ENCODE assay signal across 8 mouse cellular contexts in genomic region chr19:25713382-25713781, GRCm38 (mm10). TPM values are rescaled to one million over a fixed set of nuclear protein-coding genes. Genes with fewer than 3 reads are reported as not detected.
DNase-seq lines count a peak whose midpoint lies in the region; ATAC-seq lines count a peak whose summit lies in the region.

No protein-coding gene starts in this region.

- no peaks in the 10 kb centered on the region for H3K36me3 ChIP-seq in embryonic facial prominence, embryonic 14.5 days (ENCODE audit: control insufficient read depth, insufficient read depth, low read length)
- H3K36me3 ChIP-seq in limb, embryonic 11.5 days (ENCODE audit: control insufficient read depth, insufficient read depth, low read length), result no peaks in the 10 kb centered on the region
- H3K36me3 ChIP-seq in heart, embryonic 12.5 days, result no peaks in the 10 kb centered on the region

- no peak overlapping the region for H3K4me3 ChIP-seq in embryonic facial prominence, embryonic 14.5 days (ENCODE audit: low read depth, low read length)
- no peak overlapping the region for H3K4me3 ChIP-seq in limb, embryonic 11.5 days (ENCODE audit: low read depth, low read length)
- no peak overlapping the region for H3K4me3 ChIP-seq in heart, embryonic 12.5 days

- ATAC-seq in embryonic facial prominence, embryonic 14.5 days (ENCODE audit: low read depth), result no peak
- ATAC-seq in limb, embryonic 11.5 days (ENCODE audit: insufficient number of reproducible peaks, low FRiP score, low TSS enrichment, low read depth), result no peak
- ATAC-seq in heart, embryonic 12.5 days (ENCODE audit: insufficient number of reproducible peaks, low FRiP score), result no peak

- intact Hi-C loops in gastrocnemius, postnatal 14 days (cut with DNase I; ENCODE audit: low total_unique reads), result no loop called here

- no peak overlapping the region for H3K4me2 ChIP-seq in embryonic facial prominence, embryonic 14.5 days (ENCODE audit: low read depth, low read length)
- H3K4me2 ChIP-seq in limb, embryonic 11.5 days (ENCODE audit: low read depth, severe bottlenecking), result no peak overlapping the region
- no peak overlapping the region for H3K4me2 ChIP-seq in heart, embryonic 12.5 days

- WGBS in embryonic facial prominence, embryonic 14.5 days, result 6% methylated on average over 8 of the region's 8 CpGs
- 7% methylated on average over 8 of the region's 8 CpGs for WGBS in limb, embryonic 11.5 days
- 6% methylated on average over 8 of the region's 8 CpGs for WGBS in heart, embryonic 12.5 days

- no peaks in the 10 kb centered on the region for H3K27me3 ChIP-seq in embryonic facial prominence, embryonic 14.5 days (replicated peaks; ENCODE audit: control insufficient read depth, insufficient read depth, low read length)
- H3K27me3 ChIP-seq in limb, embryonic 11.5 days (ENCODE audit: control insufficient read depth, insufficient read depth, low read length), result 0 out of 2 replicates have a peak, but pooled peaks cover 3% of the 10 kb centered on the region
- no peaks in the 10 kb centered on the region for H3K27me3 ChIP-seq in heart, embryonic 12.5 days (replicated peaks)

- H3K27ac ChIP-seq in embryonic facial prominence, embryonic 14.5 days (replicated peaks; ENCODE audit: low read depth, low read length), result no peak overlapping the region
- no peak overlapping the region for H3K27ac ChIP-seq in limb, embryonic 11.5 days (replicated peaks; ENCODE audit: low read depth, low read length)
- no peak overlapping the region for H3K27ac ChIP-seq in heart, embryonic 12.5 days (ENCODE audit: poor library complexity, severe bottlenecking)

- no peaks in the 10 kb centered on the region for H3K9me3 ChIP-seq in embryonic facial prominence, embryonic 14.5 days (ENCODE audit: control insufficient read depth, low read length)
- no peaks in the 10 kb centered on the region for H3K9me3 ChIP-seq in limb, embryonic 11.5 days (ENCODE audit: control insufficient read depth, low read length)
- no peaks in the 10 kb centered on the region for H3K9me3 ChIP-seq in heart, embryonic 12.5 days (replicated peaks)

- H3K4me1 ChIP-seq in embryonic facial prominence, embryonic 14.5 days (ENCODE audit: control insufficient read depth, insufficient read depth, low read length), result no peaks in the 10 kb centered on the region
- H3K4me1 ChIP-seq in limb, embryonic 11.5 days (ENCODE audit: control insufficient read depth, insufficient read depth, low read length), result no peaks in the 10 kb centered on the region
- H3K4me1 ChIP-seq in heart, embryonic 12.5 days (replicated peaks), result no peaks in the 10 kb centered on the region

- H3K9ac ChIP-seq in embryonic facial prominence, embryonic 14.5 days (ENCODE audit: low read depth, low read length), result no peak overlapping the region
- H3K9ac ChIP-seq in limb, embryonic 11.5 days (ENCODE audit: low read length), result no peak overlapping the region
- H3K9ac ChIP-seq in heart, embryonic 12.5 days, result no peak overlapping the region

- DNase-seq in gastrocnemius, postnatal 14 days, result peak; percentile 24
- DNase-seq in gastrocnemius, adult 8-10 months (ENCODE audit: low spot score in 2 of 2), result no peak
- peak; percentile 4 for DNase-seq in NIH3T3 (ENCODE audit: low read depth)
- DNase-seq in embryonic facial prominence, embryonic 14.5 days (ENCODE audit: low spot score), result peak; percentile 56
- DNase-seq in kidney, adult 9 months, result peak; percentile 28
- peak; percentile 39 for DNase-seq in limb, embryonic 11.5 days (ENCODE audit: low spot score)
- DNase-seq in right cerebral cortex, postnatal 4 days, result peak; percentile 52

RNA-seq across cellular contexts. Expression of gene Dmrt2, which starts 41.2 kb away (rescaled TPM):
- 1 to 10 TPM; 3.9 to 5.1 TPM for total RNA-seq in gastrocnemius, postnatal 14 days (2021)
- 1 to 10 TPM; 5.6 to 5.9 (median 5.6) TPM for total RNA-seq in gastrocnemius, adult 8-10 months (2022)
- polyA plus RNA-seq in embryonic facial prominence, embryonic 14.5 days (2014; fragmentation: Nextera tagmentation; extraction: Ambion mirVana), result 7.8 and 9.0 TPM in 2 replicates
- polyA plus RNA-seq in limb, embryonic 11.5 days (2014; fragmentation: Nextera tagmentation; extraction: Ambion mirVana), result 11.1 and 11.5 TPM in 2 replicates
- 0.46 and 0.83 TPM in 2 replicates for polyA plus RNA-seq in heart, embryonic 12.5 days (2016; fragmentation: Nextera tagmentation; extraction: Ambion mirVana)

Comparison
In these comparisons a context has a peak if more than half of its experiments do, and no peak if none do; other contexts are left out.
1. DNase-seq: peak in gastrocnemius, postnatal 14 days (single experiment), NIH3T3 (single experiment), embryonic facial prominence, embryonic 14.5 days (single experiment), kidney, adult 9 months (single experiment), limb, embryonic 11.5 days (single experiment) and right cerebral cortex, postnatal 4 days (single experiment); none in gastrocnemius, adult 8-10 months (0 of 2).